Mouse (Mus musculus): ENCODE results near the gene Slc47a2.

- no peak for TF ChIP-seq GATA1 (IDR thresholded peaks at IDR 0.05; ENCODE audit: borderline replicate concordance, low read length)
- no peak for TF ChIP-seq CTCF (IDR thresholded peaks at IDR 0.05; ENCODE audit: low read depth, low read length)
Observed at GRCm38 (mm10) chr11:61341233-61341632, 1.4 kb downstream of the Slc47a2 start.

Measured in G1E (cell line).